Mouse (Mus musculus) MEL (cell line): ENCODE measurements around the gene Pard3. TPM values are rescaled to one million over a fixed set of nuclear protein-coding genes. Genes with fewer than 3 reads are reported as not detected.

ENCODE experiments used
- DNase-seq: peaks from one replicate; pipeline ENCODE4 v3.0.0; 2011; ENCODE audit warnings: low read depth, low spot score
- H3K27ac ChIP-seq: 2 replicates; pipeline ENCODE4 v1.5.1; 2012; ENCODE audit warnings: low read depth, mild to moderate bottlenecking, control low read depth, low read length, moderate library complexity; ENCODE audit not compliant: control insufficient read depth
- H3K27me3 ChIP-seq, 2 experiments: fragments of 150-350 bp in 1 of 2; sonication (generic) in 1 of 2; 2 replicates each; pipeline ENCODE4 v1.6.1; 2012; ENCODE audit warnings: low read length in 2 of 2, mild to moderate bottlenecking in 2 of 2, improper control_type of control experiment in 1 of 2, moderate library complexity in 1 of 2; ENCODE audit not compliant: insufficient read depth in 2 of 2, control insufficient read depth in 1 of 2
- H3K36me3 ChIP-seq, 2 experiments: 2 replicates each; pipeline ENCODE4 v1.6.1; 2012 to 2014; ENCODE audit warnings: low read length in 2 of 2, improper control_type of control experiment in 1 of 2, inconsistent platforms in 1 of 2, mild to moderate bottlenecking in 1 of 2; ENCODE audit not compliant: insufficient read depth in 2 of 2, control insufficient read depth in 1 of 2
- H3K4me1 ChIP-seq, 2 experiments: fragments of 150-350 bp in 1 of 2; sonication (generic) in 1 of 2; 2 replicates each; pipeline ENCODE4 v1.6.1; 2012; ENCODE audit warnings: low read length in 2 of 2, improper control_type of control experiment in 1 of 2, mild to moderate bottlenecking in 1 of 2; ENCODE audit not compliant: insufficient read depth in 2 of 2, control insufficient read depth in 1 of 2
- H3K4me3 ChIP-seq, 2 experiments: fragments of 150-350 bp in 1 of 2; sonication (generic) in 1 of 2; 2 replicates each; pipeline ENCODE4 v1.5.1; 2012; ENCODE audit warnings: low read depth in 2 of 2, low read length in 2 of 2, mild to moderate bottlenecking in 2 of 2, moderate library complexity in 2 of 2, control low read depth in 1 of 2, improper control_type of control experiment in 1 of 2; ENCODE audit not compliant: control insufficient read depth in 1 of 2, insufficient read depth in 1 of 2
- H3K79me2 ChIP-seq: 2 replicates; pipeline ENCODE4 v1.6.1; 2012; ENCODE audit warnings: mild to moderate bottlenecking, low read length, moderate library complexity; ENCODE audit not compliant: control insufficient read depth, poor library complexity, insufficient read depth
- H3K9ac ChIP-seq: 2 replicates; pipeline ENCODE4 v1.6.1; 2012; ENCODE audit warnings: low read depth, mild to moderate bottlenecking, control low read depth, low read length, moderate library complexity; ENCODE audit not compliant: control insufficient read depth, poor library complexity, severe bottlenecking
- H3K9me3 ChIP-seq: fragments of 150-350 bp; sonication (generic); replicated peaks from 2 replicates; pipeline ENCODE4 v1.6.1; 2012; ENCODE audit warnings: mild to moderate bottlenecking, low read length, improper control_type of control experiment, moderate library complexity; ENCODE audit not compliant: insufficient read depth
- BHLHE40 ChIP-seq: IDR thresholded peaks from 2 replicates; pipeline ENCODE4 v1.6.1; 2012; ENCODE audit warnings: low read depth, mild to moderate bottlenecking, inconsistent platforms, low read length, improper control_type of control experiment, borderline replicate concordance
- CHD1 ChIP-seq: IDR thresholded peaks from 2 replicates; pipeline ENCODE4 v1.6.1; 2012; ENCODE audit warnings: low read depth, mild to moderate bottlenecking, inconsistent platforms, low read length, improper control_type of control experiment
- EP300 ChIP-seq, 2 experiments: IDR thresholded peaks; 2 replicates each; pipeline ENCODE4 v1.6.1; 2011; ENCODE audit warnings: improper control_type of control experiment in 2 of 2, low read length in 2 of 2, low read depth in 1 of 2, mild to moderate bottlenecking in 1 of 2
- ETS1 ChIP-seq: IDR thresholded peaks from 2 replicates; pipeline ENCODE4 v1.6.1; 2012; ENCODE audit warnings: low read depth, mild to moderate bottlenecking, inconsistent platforms, low read length, improper control_type of control experiment, moderate library complexity
- GABPA ChIP-seq: IDR thresholded peaks from 2 replicates; pipeline ENCODE4 v1.6.1; 2012; ENCODE audit warnings: low read depth, mild to moderate bottlenecking, inconsistent platforms, low read length, improper control_type of control experiment, moderate library complexity
- JUND ChIP-seq: IDR thresholded peaks from 2 replicates; pipeline ENCODE4 v1.6.1; 2011; ENCODE audit warnings: low read depth, mild to moderate bottlenecking, improper control_type of control experiment, low read length
- MAFK ChIP-seq: IDR thresholded peaks from 2 replicates; pipeline ENCODE4 v1.6.1; 2011; ENCODE audit warnings: low read depth, mild to moderate bottlenecking, low read length, improper control_type of control experiment, borderline replicate concordance
- MAZ ChIP-seq: IDR thresholded peaks from 2 replicates; pipeline ENCODE4 v1.6.1; 2012; ENCODE audit warnings: low read depth, mild to moderate bottlenecking, inconsistent platforms, low read length, improper control_type of control experiment
- MEF2A ChIP-seq: IDR thresholded peaks from 2 replicates; pipeline ENCODE4 v1.6.1; 2014; ENCODE audit warnings: low read depth, mild to moderate bottlenecking, inconsistent platforms, low read length, improper control_type of control experiment; ENCODE audit not compliant: poor library complexity, insufficient replicate concordance, severe bottlenecking; ENCODE audit errors: extremely low read depth
- MXI1 ChIP-seq: IDR thresholded peaks from 2 replicates; pipeline ENCODE4 v1.6.1; 2011; ENCODE audit warnings: mild to moderate bottlenecking, low read depth, low read length, improper control_type of control experiment
- MYB ChIP-seq: IDR thresholded peaks from 2 replicates; pipeline ENCODE4 v1.6.1; 2011; ENCODE audit warnings: mild to moderate bottlenecking, low read depth, low read length, improper control_type of control experiment
- MYC ChIP-seq: IDR thresholded peaks from 2 replicates; pipeline ENCODE4 v1.6.1; 2011; ENCODE audit warnings: low read depth, mild to moderate bottlenecking, low read length, improper control_type of control experiment, moderate library complexity
- NRF1 ChIP-seq: IDR thresholded peaks from 2 replicates; pipeline ENCODE4 v1.6.1; 2014; ENCODE audit warnings: low read depth, mild to moderate bottlenecking, inconsistent platforms, low read length, improper control_type of control experiment, moderate library complexity; ENCODE audit not compliant: poor library complexity, insufficient read depth, severe bottlenecking
- POLR2A ChIP-seq, 2 experiments: IDR thresholded peaks; 2 replicates each; pipeline ENCODE4 v1.6.1; 2011 to 2012; ENCODE audit warnings: low read length in 2 of 2, mild to moderate bottlenecking in 2 of 2, control low read depth in 1 of 2, improper control_type of control experiment in 1 of 2, low read depth in 1 of 2, moderate library complexity in 1 of 2; ENCODE audit not compliant: control insufficient read depth in 1 of 2, insufficient read depth in 1 of 2, poor library complexity in 1 of 2
- POLR2AphosphoS5 ChIP-seq: IDR thresholded peaks from 2 replicates; pipeline ENCODE4 v1.6.1; 2012; ENCODE audit warnings: low read depth, borderline replicate concordance, mild to moderate bottlenecking, inconsistent platforms, low read length, moderate library complexity, mixed read lengths
- RAD21 ChIP-seq: IDR thresholded peaks from 2 replicates; pipeline ENCODE4 v1.6.1; 2011; ENCODE audit warnings: mild to moderate bottlenecking, low read depth, low read length, improper control_type of control experiment
- SIN3A ChIP-seq: IDR thresholded peaks from 2 replicates; pipeline ENCODE4 v1.6.1; 2012; ENCODE audit warnings: low read length, improper control_type of control experiment, inconsistent platforms
- TBP ChIP-seq: IDR thresholded peaks from 2 replicates; pipeline ENCODE4 v1.8.0; 2011; ENCODE audit warnings: low read depth, low read length, improper control_type of control experiment
- UBTF ChIP-seq: IDR thresholded peaks from 2 replicates; pipeline ENCODE4 v1.6.1; 2012; ENCODE audit warnings: low read depth, mild to moderate bottlenecking, inconsistent platforms, low read length, improper control_type of control experiment, moderate library complexity, borderline replicate concordance; ENCODE audit not compliant: insufficient read depth
- USF2 ChIP-seq, 2 experiments: IDR thresholded peaks; 2 replicates each; pipeline ENCODE4 v1.6.1; 2011 to 2012; ENCODE audit warnings: improper control_type of control experiment in 2 of 2, low read length in 2 of 2, borderline replicate concordance in 1 of 2, inconsistent platforms in 1 of 2, low read depth in 1 of 2, mild to moderate bottlenecking in 1 of 2; ENCODE audit not compliant: insufficient read depth in 1 of 2
- polyA plus RNA-seq, 2 experiments: library from polyadenylated mRNA; stranded (reverse) in 1 of 2; unstranded in 1 of 2; fragments of >175 nt in 1 of 2; fragments of >200 nt in 1 of 2; gene quantifications; 2 replicates each; pipeline versions ENCODE4 v1.2.1 to v1.2.4; 2012; ENCODE audit warnings: low replicate concordance in 2 of 2, low read depth in 1 of 2; ENCODE audit not compliant: insufficient read length in 2 of 2, insufficient read depth in 1 of 2, missing spikeins in 1 of 2
- total RNA-seq: library from RNA; depleted of rRNA; stranded (reverse); fragments of 300-350 nt; gene quantifications from 2 replicates; pipeline ENCODE4 v1.2.3, GENCODE M21; 2012

Gene Pard3
- total and polyA plus RNA-seq, 3 experiments = not detected

DNA sequence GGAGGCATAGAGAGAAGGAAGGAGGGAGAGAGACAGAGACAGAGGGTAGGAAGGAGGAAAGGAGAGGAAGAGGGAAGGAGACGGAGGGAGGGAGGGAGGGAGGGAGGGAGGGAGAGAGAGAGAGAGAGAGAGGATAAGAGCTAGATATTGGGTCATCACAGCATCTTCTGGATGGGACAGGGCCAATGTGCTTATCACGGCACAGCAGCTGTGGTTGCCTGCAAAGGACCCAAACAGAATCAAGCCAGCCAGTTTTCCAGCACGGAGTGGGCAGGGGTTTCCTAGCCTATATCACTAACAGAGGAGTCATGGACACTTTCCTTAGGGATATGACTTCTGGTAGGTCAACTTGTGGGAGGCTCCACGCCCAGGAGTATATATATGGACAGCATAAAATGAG is 82.4 kb downstream of the Pard3 start:
- Histone ChIP-seq H3K4me1 (no peaks in the 10 kb centered on the region), H3K79me2 (no peaks in the 10 kb centered on the region), H3K4me3 (no peak overlapping the region), H3K9ac (no peak overlapping the region), H3K27ac (no peak overlapping the region), H3K36me3 (no peaks in the 10 kb centered on the region), H3K27me3 (no peaks in the 10 kb centered on the region; a peak in 1 of 4 replicates), H3K9me3 (no peaks in the 10 kb centered on the region)
- TF ChIP-seq GABPA (no peak), EP300 (IDR thresholded peaks at IDR 0.05; ENCODE audit: low read depth in 1 of 2, low read length in 2 of 2) (no peak), TBP (no peak), CHD1 (no peak), MEF2A (no peak), RAD21 (no peak), SIN3A (no peak), MAZ (no peak), NRF1 (no peak), ETS1 (no peak), MAFK (no peak), POLR2A (IDR thresholded peaks at IDR 0.05; ENCODE audit: control insufficient read depth in 1 of 2, insufficient read depth in 1 of 2, low read depth in 1 of 2, low read length in 2 of 2, poor library complexity in 1 of 2) (no peak), JUND (no peak), BHLHE40 (no peak)
- DNase-seq = no peak

DNA sequence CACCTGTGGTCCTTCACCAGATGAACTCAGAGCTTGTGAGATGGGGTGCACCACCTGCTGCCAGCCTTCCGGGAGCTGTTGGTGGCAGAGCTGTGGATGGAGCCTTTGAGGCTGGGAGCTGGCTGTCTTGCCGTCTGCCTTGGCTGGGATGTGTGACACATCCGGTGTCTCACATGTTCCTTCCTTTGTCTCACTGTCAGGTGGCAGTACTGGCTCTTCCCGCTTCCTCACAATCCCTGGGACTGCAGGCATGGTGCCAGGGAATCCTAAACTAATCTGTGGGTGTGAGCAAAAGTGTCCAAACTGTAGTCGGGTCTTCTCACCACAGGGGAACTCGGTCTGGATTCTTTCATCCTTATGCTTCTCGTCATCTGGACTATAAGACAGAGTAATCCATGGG is 85.1 kb downstream of the Pard3 start:
- H3K79me2 ChIP-seq = no peaks in the 10 kb centered on the region
- H3K4me1 ChIP-seq = no peaks in the 10 kb centered on the region
- no peaks in the 10 kb centered on the region for H3K27me3 ChIP-seq
- DNase-seq = no peak
- no peak for TF ChIP-seq POLR2AphosphoS5
- no peak for TF ChIP-seq SIN3A
- H3K9me3 ChIP-seq = no peaks in the 10 kb centered on the region
- H3K9ac ChIP-seq = no peak overlapping the region
- H3K36me3 ChIP-seq = no peaks in the 10 kb centered on the region
- no peak overlapping the region for H3K4me3 ChIP-seq
- H3K27ac ChIP-seq = no peak overlapping the region

DNA sequence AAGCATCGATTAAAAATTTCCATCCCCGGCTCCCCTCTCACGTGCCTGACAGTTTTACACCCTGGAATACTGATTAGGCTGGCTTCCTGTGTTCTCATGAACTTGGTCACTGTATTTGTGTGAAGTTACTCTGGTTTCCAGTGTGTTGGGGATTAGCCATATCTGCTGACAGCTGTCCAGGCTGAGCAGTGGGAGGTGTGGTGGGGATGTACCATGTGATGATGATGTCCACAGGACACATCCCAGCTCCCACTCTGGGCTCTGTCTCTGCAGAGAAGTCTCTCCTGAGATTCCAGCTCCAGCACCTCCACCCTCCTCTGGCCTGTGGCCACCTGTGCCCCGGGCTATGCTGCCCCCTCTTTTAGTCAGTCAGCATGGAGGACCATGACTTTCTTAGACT is 87.0 kb downstream of the Pard3 start:
- no peak overlapping the region for H3K27ac ChIP-seq
- H3K79me2 ChIP-seq = no peaks in the 10 kb centered on the region
- H3K36me3 ChIP-seq = no peaks in the 10 kb centered on the region
- H3K9ac ChIP-seq = no peak overlapping the region
- no peaks in the 10 kb centered on the region for H3K9me3 ChIP-seq
- H3K4me3 ChIP-seq = no peak overlapping the region
- H3K27me3 ChIP-seq = no peaks in the 10 kb centered on the region
- TF ChIP-seq CHD1 (no peak), SIN3A (no peak), UBTF (no peak), USF2 (IDR thresholded peaks at IDR 0.05; ENCODE audit: borderline replicate concordance in 1 of 2, insufficient read depth in 1 of 2, low read depth in 1 of 2, low read length in 2 of 2) (no peak), MYB (no peak), ETS1 (no peak), MAZ (no peak), MYC (no peak), MXI1 (no peak), RAD21 (no peak)
- DNase-seq = no peak
- H3K4me1 ChIP-seq = no peaks in the 10 kb centered on the region
